Mouse (Mus musculus) urinary bladder, postnatal 36 days (tissue): ENCODE results near the gene Lpin3.
A peak's percentile ranks its signal among the peaks of the same experiment; 100 is the strongest.

Source experiments
- DNase-seq, 2 experiments: peaks; one replicate each; pipeline ENCODE4 v3.0.0; 2022; ENCODE audit warnings: low spot score in 2 of 2, mixed read lengths in 1 of 2

Lpin3 gene

GRCm38 (mm10) chr2:160880453-160881195, at the start of gene Lpin3:
Lpin3 (plus strand) TSS chr2:160880670.
- peak; percentile 50 to 68 for DNase-seq

- no peak for DNase-seq
These were observed 39.6 kb upstream of the Lpin3 start for GRCm38 (mm10) chr2:160840838-160841237.

- no peak for DNase-seq
These were observed 32.8 kb upstream of the Lpin3 start for GRCm38 (mm10) chr2:160847664-160848063.

- no peak for DNase-seq
These were observed 32.3 kb upstream of the Lpin3 start for GRCm38 (mm10) chr2:160848186-160848585.

- DNase-seq, result no peak
These were observed 30.7 kb upstream of the Lpin3 start for GRCm38 (mm10) chr2:160849617-160850240.

GRCm38 (mm10) chr2:160850360-160850759, 30.1 kb upstream of the Lpin3 start:
- no peak for DNase-seq

- no peak for DNase-seq
These were observed 25.8 kb upstream of the Lpin3 start for GRCm38 (mm10) chr2:160854687-160855086.

- DNase-seq, result no peak
These were observed 23.9 kb upstream of the Lpin3 start for GRCm38 (mm10) chr2:160856359-160857102.

- DNase-seq, result no peak
These were observed 20.1 kb upstream of the Lpin3 start for GRCm38 (mm10) chr2:160860363-160860762.

- DNase-seq, result no peak
These were observed 16.4 kb upstream of the Lpin3 start for GRCm38 (mm10) chr2:160864112-160864511.

- DNase-seq, result no peak
These were observed 15.2 kb upstream of the Lpin3 start for GRCm38 (mm10) chr2:160865266-160865665.

GRCm38 (mm10) chr2:160869446-160869845, 11.0 kb upstream of the Lpin3 start:
- DNase-seq, result no peak

- DNase-seq, result no peak
These were observed 9.2 kb upstream of the Lpin3 start for GRCm38 (mm10) chr2:160871310-160871709.

GRCm38 (mm10) chr2:160872395-160872794, 8.1 kb upstream of the Lpin3 start:
- DNase-seq, result peak; percentile 38 to 63

- peak; percentile 76 to 90 for DNase-seq
These were observed 7.5 kb upstream of the Lpin3 start, which contains the start of gene Zhx3 for GRCm38 (mm10) chr2:160872890-160873382. Zhx3 (minus strand) TSS chr2:160872998.

- no peak for DNase-seq
These were observed 6.1 kb upstream of the Lpin3 start for GRCm38 (mm10) chr2:160874231-160874877.

GRCm38 (mm10) chr2:160876115-160876514, 4.4 kb upstream of the Lpin3 start:
- DNase-seq, result no peak

GRCm38 (mm10) chr2:160881462-160882101, 1.1 kb downstream of the Lpin3 start:
- no peak for DNase-seq

- DNase-seq, result peak in 1 of 2 experiments; percentile 37
These were observed 2.0 kb downstream of the Lpin3 start for GRCm38 (mm10) chr2:160882436-160882835.

- peak in 1 of 2 experiments; percentile 65 for DNase-seq
These were observed 3.4 kb downstream of the Lpin3 start for GRCm38 (mm10) chr2:160883912-160884311.

- DNase-seq, result peak in 1 of 2 experiments; percentile 48
These were observed 4.4 kb downstream of the Lpin3 start for GRCm38 (mm10) chr2:160884830-160885229.
